ENCODE assay signal across 10 mouse cellular contexts in genomic region chr15:84593514-84593913, GRCm38 (mm10). TPM values are rescaled to one million over a fixed set of nuclear protein-coding genes. Genes with fewer than 3 reads are reported as not detected.
A peak's percentile ranks its signal among the peaks of the same experiment; 100 is the strongest.
DNase-seq lines count a peak whose midpoint lies in the region; ATAC-seq and TF ChIP-seq lines count a peak whose summit lies in the region.
"Had no signal": no experiment of that assay in that cellular context is flagged by ENCODE, and none has a peak within 500 bp of the region (broad histone marks: within the 10 kb centered on the region; RNA-seq: fewer than 3 reads in every experiment).

No protein-coding gene starts in this region.

- H3K27ac ChIP-seq in hindbrain, embryonic 12.5 days, result peak overlapping the region; percentile 60
- peak overlapping the region; percentile 24; the same call in 1 of the 2 replicates for H3K27ac ChIP-seq in neural tube, embryonic 11.5 days (ENCODE audit: low read depth, low read length)
- H3K27ac ChIP-seq: embryonic facial prominence, embryonic 12.5 days; liver, embryonic 13.5 days had no signal

- TF ChIP-seq POLR2A in lung, adult 2 months (IDR thresholded peaks at IDR 0.05; ENCODE audit: borderline replicate concordance, extremely low read depth, low read depth, low read length), result no peak

- no peak overlapping the region for H3K4me3 ChIP-seq in lung, adult 2 months (replicated peaks; ENCODE audit: extremely low read depth, low read depth, low read length)
- H3K4me3 ChIP-seq in hindbrain, embryonic 12.5 days, result no peak overlapping the region
- no peak overlapping the region for H3K4me3 ChIP-seq in neural tube, embryonic 11.5 days (ENCODE audit: low read depth, low read length)
- H3K4me3 ChIP-seq: embryonic facial prominence, embryonic 12.5 days; liver, embryonic 13.5 days had no signal

- no peak overlapping the region for H3K9ac ChIP-seq in hindbrain, embryonic 12.5 days
- H3K9ac ChIP-seq in neural tube, embryonic 11.5 days (ENCODE audit: low read length), result no peak overlapping the region
- H3K9ac ChIP-seq: embryonic facial prominence, embryonic 12.5 days; liver, embryonic 13.5 days had no signal

- 45% methylated on average over 9 of the region's 9 CpGs for WGBS in lung, adult 2 months
- 6% methylated on average over 9 of the region's 9 CpGs for WGBS in hindbrain, embryonic 12.5 days
- WGBS in neural tube, embryonic 11.5 days, result 14% methylated on average over 9 of the region's 9 CpGs

- no peaks in the 10 kb centered on the region for H3K36me3 ChIP-seq in hindbrain, embryonic 12.5 days
- no peaks in the 10 kb centered on the region for H3K36me3 ChIP-seq in neural tube, embryonic 11.5 days (ENCODE audit: control insufficient read depth, insufficient read depth, low read length)
- H3K36me3 ChIP-seq: embryonic facial prominence, embryonic 12.5 days; liver, embryonic 13.5 days had no signal

- ATAC-seq in hindbrain, embryonic 12.5 days (ENCODE audit: low FRiP score), result peak; percentile 55; the same call in 1 of the 2 replicates
- no peak for ATAC-seq in neural tube, embryonic 11.5 days (ENCODE audit: insufficient read depth, low FRiP score, low TSS enrichment)

- H3K9me3 ChIP-seq in hindbrain, embryonic 12.5 days (replicated peaks), result no peaks in the 10 kb centered on the region
- H3K9me3 ChIP-seq in neural tube, embryonic 11.5 days (ENCODE audit: control insufficient read depth, low read length), result no peaks in the 10 kb centered on the region
- H3K9me3 ChIP-seq: embryonic facial prominence, embryonic 12.5 days; liver, embryonic 13.5 days had no signal

- H3K27me3 ChIP-seq in hindbrain, embryonic 12.5 days, result peaks cover 8% of the 10 kb centered on the region; the same call in 1 of the 2 replicates
- no peaks in the 10 kb centered on the region for H3K27me3 ChIP-seq in neural tube, embryonic 11.5 days (ENCODE audit: control insufficient read depth, insufficient read depth, low read length)
- H3K27me3 ChIP-seq: embryonic facial prominence, embryonic 12.5 days; liver, embryonic 13.5 days had no signal

- no peaks in the 10 kb centered on the region for H3K4me1 ChIP-seq in lung, adult 2 months (ENCODE audit: control insufficient read depth, insufficient read depth, low read length)
- H3K4me1 ChIP-seq in hindbrain, embryonic 12.5 days, result peaks cover 43% of the 10 kb centered on the region
- peaks cover 12% of the 10 kb centered on the region; the same call in 1 of the 2 replicates for H3K4me1 ChIP-seq in neural tube, embryonic 11.5 days (ENCODE audit: control insufficient read depth, insufficient read depth, low read length)

- peak; percentile 23; the same call in 1 of the 2 replicates for TF ChIP-seq CTCF in lung, adult 2 months (IDR thresholded peaks at IDR 0.05; ENCODE audit: insufficient read depth, low read length)

- DNase-seq in embryo, embryonic 10 days (ENCODE audit: low spot score), result peak; percentile 60
- DNase-seq in embryo, embryonic 9.5 days (ENCODE audit: extremely low spot score), result no peak
- no peak for DNase-seq in lung, adult 2 months
- DNase-seq in lung, adult 18-20 months, result no peak
- peak; percentile 66 for DNase-seq in neural tube, embryonic 11.5 days (ENCODE audit: low spot score)
- DNase-seq in cerebellum, adult 9-10 months, result no peak
- no peak for DNase-seq in urinary bladder, postnatal 4 days (ENCODE audit: low spot score in 2 of 2)
- DNase-seq: liver, embryonic 13.5 days had no signal

- no peak overlapping the region for H3K4me2 ChIP-seq in hindbrain, embryonic 12.5 days (replicated peaks)
- no peak overlapping the region for H3K4me2 ChIP-seq in neural tube, embryonic 11.5 days (ENCODE audit: low read depth)
- H3K4me2 ChIP-seq: embryonic facial prominence, embryonic 12.5 days; liver, embryonic 13.5 days had no signal

RNA-seq across cellular contexts. Expression of gene Rtl6, which starts 35.9 kb away (rescaled TPM):
- polyA plus RNA-seq in lung, adult 2 months (2012; rRNA removed), result 6.4 and 6.6 TPM in 2 replicates
- polyA plus RNA-seq in hindbrain, embryonic 12.5 days (2016; fragmentation: Nextera tagmentation; extraction: Ambion mirVana), result 48.9 and 52.5 TPM in 2 replicates
- 25.0 and 28.7 TPM in 2 replicates for polyA plus RNA-seq in neural tube, embryonic 11.5 days (2014; fragmentation: Nextera tagmentation; extraction: Ambion mirVana)

Comparison
In these comparisons a context has a peak if more than half of its experiments do, and no peak if none do; other contexts are left out.
1. DNase-seq: peak in embryo, embryonic 10 days (single experiment) and neural tube, embryonic 11.5 days (single experiment); none in embryo, embryonic 9.5 days (single experiment), lung, adult 2 months (single experiment), lung, adult 18-20 months (0 of 2), cerebellum, adult 9-10 months (single experiment) and urinary bladder, postnatal 4 days (0 of 2).